Mouse (Mus musculus): ENCODE data around the gene Cacna1e.

Gene Cacna1e

GRCm38 (mm10) chr1:154391979-154392378, 492.3 kb downstream of the Cacna1e start:
- no peak for DNase-seq (ENCODE audit: inconsistent ontology term)

Measured in Muller cell, postnatal 12 days (primary cell).